Mouse (Mus musculus): ENCODE data around the gene Mroh2a. TPM values are rescaled to one million over a fixed set of nuclear protein-coding genes. Genes with fewer than 3 reads are reported as not detected.

Mroh2a gene
- polyA plus RNA-seq, 1 experiment from 2014 or later: 2.2 TPM

GRCm38 (mm10) chr1:88212341-88213045, 14.3 kb upstream of the Mroh2a start:
- ATAC-seq (ENCODE audit: insufficient number of reproducible peaks, low FRiP score, low TSS enrichment, low read depth): peak; percentile 49

GRCm38 (mm10) chr1:88213061-88213460, 13.7 kb upstream of the Mroh2a start:
- Histone ChIP-seq H3K4me1 (no peaks in the 10 kb centered on the region), H3K36me3 (no peaks in the 10 kb centered on the region), H3K9ac (no peak overlapping the region), H3K9me3 (peaks cover 52% of the 10 kb centered on the region), H3K27me3 (no peaks in the 10 kb centered on the region), H3K27ac (no peak overlapping the region), H3K4me3 (no peak overlapping the region), H3K4me2 (no peak overlapping the region)
- no peak for ATAC-seq (ENCODE audit: insufficient number of reproducible peaks, low FRiP score, low TSS enrichment, low read depth)
- WGBS: 75% methylated on average over 1 of the region's 1 CpGs

More at GRCm38 (mm10) chr1:88212341-88213045, 14.3 kb upstream of the Mroh2a start:
- Histone ChIP-seq H3K4me1 (no peaks in the 10 kb centered on the region), H3K36me3 (no peaks in the 10 kb centered on the region), H3K9me3 (peaks cover 50% of the 10 kb centered on the region), H3K4me2 (no peak overlapping the region), H3K9ac (no peak overlapping the region), H3K27me3 (no peaks in the 10 kb centered on the region), H3K4me3 (no peak overlapping the region), H3K27ac (no peak overlapping the region)
- 59% methylated on average over 8 of the region's 8 CpGs for WGBS

- peak; percentile 7; the same call in 1 of the 2 replicates for ATAC-seq (ENCODE audit: insufficient number of reproducible peaks, low FRiP score, low TSS enrichment, low read depth)
- H3K9me3 ChIP-seq: peaks cover 52% of the 10 kb centered on the region
- no peaks in the 10 kb centered on the region for H3K36me3 ChIP-seq
- no peaks in the 10 kb centered on the region for H3K4me1 ChIP-seq
- WGBS: 81% methylated on average over 2 of the region's 2 CpGs
- H3K4me3 ChIP-seq: no peak overlapping the region
- no peaks in the 10 kb centered on the region for H3K27me3 ChIP-seq
- no peak overlapping the region for H3K4me2 ChIP-seq
- no peak overlapping the region for H3K27ac ChIP-seq
- no peak overlapping the region for H3K9ac ChIP-seq
Observed at GRCm38 (mm10) chr1:88213766-88214461, 12.9 kb upstream of the Mroh2a start.

GRCm38 (mm10) chr1:88214462-88214952, 12.3 kb upstream of the Mroh2a start:
- no peak overlapping the region for H3K9ac ChIP-seq
- 76% methylated on average over 2 of the region's 2 CpGs for WGBS
- H3K4me1 ChIP-seq: no peaks in the 10 kb centered on the region

GRCm38 (mm10) chr1:88215466-88216380, 11.1 kb upstream of the Mroh2a start:
- ATAC-seq (ENCODE audit: insufficient number of reproducible peaks, low FRiP score, low TSS enrichment, low read depth): no peak
- H3K4me1 ChIP-seq: no peaks in the 10 kb centered on the region
- H3K9me3 ChIP-seq: peaks cover 52% of the 10 kb centered on the region
- no peaks in the 10 kb centered on the region for H3K36me3 ChIP-seq
- no peak overlapping the region for H3K9ac ChIP-seq
- H3K4me2 ChIP-seq: no peak overlapping the region
- 68% methylated on average over 10 of the region's 10 CpGs for WGBS
- H3K27me3 ChIP-seq: no peaks in the 10 kb centered on the region
- no peak overlapping the region for H3K4me3 ChIP-seq
- no peak overlapping the region for H3K27ac ChIP-seq

More at GRCm38 (mm10) chr1:88214462-88214952, 12.3 kb upstream of the Mroh2a start:
- peak; percentile 0; the same call in 1 of the 2 replicates for ATAC-seq (ENCODE audit: insufficient number of reproducible peaks, low FRiP score, low TSS enrichment, low read depth)
- H3K27me3 ChIP-seq: no peaks in the 10 kb centered on the region
- no peak overlapping the region for H3K27ac ChIP-seq
- H3K9me3 ChIP-seq: peaks cover 52% of the 10 kb centered on the region
- no peak overlapping the region for H3K4me2 ChIP-seq
- H3K36me3 ChIP-seq: no peaks in the 10 kb centered on the region
- H3K4me3 ChIP-seq: no peak overlapping the region

- Histone ChIP-seq H3K9ac (no peak overlapping the region), H3K4me2 (no peak overlapping the region), H3K36me3 (no peaks in the 10 kb centered on the region), H3K27ac (no peak overlapping the region), H3K4me3 (no peak overlapping the region), H3K9me3 (peaks cover 49% of the 10 kb centered on the region), H3K27me3 (no peaks in the 10 kb centered on the region), H3K4me1 (no peaks in the 10 kb centered on the region)
- no peak for ATAC-seq (ENCODE audit: insufficient number of reproducible peaks, low FRiP score, low TSS enrichment, low read depth)
- 55% methylated on average over 2 of the region's 2 CpGs for WGBS
Observed at GRCm38 (mm10) chr1:88216551-88216950, 10.2 kb upstream of the Mroh2a start.

GRCm38 (mm10) chr1:88217144-88217543, 9.6 kb upstream of the Mroh2a start:
- WGBS: 62% methylated on average over 2 of the region's 2 CpGs
- Histone ChIP-seq H3K4me3 (no peak overlapping the region), H3K36me3 (no peaks in the 10 kb centered on the region), H3K4me1 (no peaks in the 10 kb centered on the region), H3K27ac (no peak overlapping the region), H3K4me2 (no peak overlapping the region), H3K9ac (no peak overlapping the region), H3K27me3 (no peaks in the 10 kb centered on the region), H3K9me3 (peaks cover 43% of the 10 kb centered on the region)
- ATAC-seq (ENCODE audit: insufficient number of reproducible peaks, low FRiP score, low TSS enrichment, low read depth): no peak

- no peak for ATAC-seq (ENCODE audit: insufficient number of reproducible peaks, low FRiP score, low TSS enrichment, low read depth)
- WGBS: 41% methylated on average over 3 of the region's 3 CpGs
Observed at GRCm38 (mm10) chr1:88217576-88217975, 9.2 kb upstream of the Mroh2a start.

GRCm38 (mm10) chr1:88218051-88218450, 8.7 kb upstream of the Mroh2a start:
- ATAC-seq (ENCODE audit: insufficient number of reproducible peaks, low FRiP score, low TSS enrichment, low read depth): no peak
- no peak overlapping the region for H3K4me3 ChIP-seq
- WGBS: 76% methylated on average over 9 of the region's 9 CpGs

More at GRCm38 (mm10) chr1:88217576-88217975, 9.2 kb upstream of the Mroh2a start:
- Histone ChIP-seq H3K4me3 (no peak overlapping the region), H3K9ac (no peak overlapping the region), H3K27me3 (no peaks in the 10 kb centered on the region), H3K4me2 (no peak overlapping the region), H3K9me3 (peaks cover 39% of the 10 kb centered on the region), H3K4me1 (no peaks in the 10 kb centered on the region), H3K36me3 (no peaks in the 10 kb centered on the region), H3K27ac (no peak overlapping the region)

GRCm38 (mm10) chr1:88218591-88218990, 8.2 kb upstream of the Mroh2a start:
- ATAC-seq (ENCODE audit: insufficient number of reproducible peaks, low FRiP score, low TSS enrichment, low read depth): no peak
- Histone ChIP-seq H3K4me3 (no peak overlapping the region), H3K4me1 (no peaks in the 10 kb centered on the region), H3K27me3 (no peaks in the 10 kb centered on the region), H3K9ac (no peak overlapping the region), H3K4me2 (no peak overlapping the region), H3K9me3 (peaks cover 30% of the 10 kb centered on the region), H3K27ac (no peak overlapping the region), H3K36me3 (no peaks in the 10 kb centered on the region)
- 46% methylated on average over 4 of the region's 4 CpGs for WGBS

More at GRCm38 (mm10) chr1:88218051-88218450, 8.7 kb upstream of the Mroh2a start:
- no peaks in the 10 kb centered on the region for H3K36me3 ChIP-seq
- H3K27ac ChIP-seq: no peak overlapping the region
- no peak overlapping the region for H3K9ac ChIP-seq
- H3K4me1 ChIP-seq: no peaks in the 10 kb centered on the region
- no peak overlapping the region for H3K4me2 ChIP-seq
- peaks cover 35% of the 10 kb centered on the region for H3K9me3 ChIP-seq
- H3K27me3 ChIP-seq: no peaks in the 10 kb centered on the region

GRCm38 (mm10) chr1:88219054-88219453, 7.7 kb upstream of the Mroh2a start:
- Histone ChIP-seq H3K9ac (no peak overlapping the region), H3K4me3 (no peak overlapping the region), H3K27me3 (no peaks in the 10 kb centered on the region), H3K4me2 (no peak overlapping the region), H3K9me3 (peaks cover 25% of the 10 kb centered on the region), H3K27ac (no peak overlapping the region), H3K4me1 (no peaks in the 10 kb centered on the region), H3K36me3 (no peaks in the 10 kb centered on the region)
- WGBS: 16% methylated on average over 1 of the region's 1 CpGs
- ATAC-seq (ENCODE audit: insufficient number of reproducible peaks, low FRiP score, low TSS enrichment, low read depth): no peak
